ENCODE assay signal across 8 mouse cellular contexts in the genomic region with DNA sequence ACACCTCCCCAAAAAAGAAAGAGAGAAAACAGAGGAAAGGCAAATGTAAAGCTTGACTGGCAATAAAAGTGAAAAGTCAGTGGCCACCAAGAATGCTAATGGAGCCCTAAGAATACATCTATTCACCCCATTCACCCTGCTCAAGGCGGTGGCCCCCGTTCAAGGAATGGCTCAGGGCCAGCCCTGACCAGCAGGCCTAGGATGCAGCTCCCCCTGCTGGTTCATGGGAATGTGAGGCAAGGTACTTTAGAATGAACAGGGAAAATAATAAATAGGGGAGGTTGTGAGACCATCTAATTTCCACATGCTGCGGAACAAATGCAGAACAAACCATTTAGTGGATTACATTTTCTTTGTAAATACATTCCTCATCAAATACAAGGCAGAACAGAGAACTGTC. TPM values are rescaled to one million over a fixed set of nuclear protein-coding genes. Genes with fewer than 3 reads are reported as not detected.
DNase-seq lines count a peak whose midpoint lies in the region; ATAC-seq lines count a peak whose summit lies in the region.

No protein-coding gene starts in this region.

- no peak overlapping the region for H3K4me3 ChIP-seq in embryonic facial prominence, embryonic 11.5 days (ENCODE audit: low read depth, low read length)
- no peak overlapping the region for H3K4me3 ChIP-seq in hindbrain, embryonic 15.5 days
- no peak overlapping the region for H3K4me3 ChIP-seq in neural tube, embryonic 11.5 days (ENCODE audit: low read depth, low read length)

- intact Hi-C loops in left cerebral cortex, postnatal 36 days (cut with DNase I) = loop anchor here (5.0 kb wide), 3 partner anchors 47 to 182 kb away; no protein-coding TSS in a partner anchor

- 63% methylated on average over 3 of the region's 3 CpGs for WGBS in embryonic facial prominence, embryonic 11.5 days
- 34% methylated on average over 3 of the region's 3 CpGs for WGBS in hindbrain, embryonic 15.5 days
- WGBS in neural tube, embryonic 11.5 days = 57% methylated on average over 3 of the region's 3 CpGs

- ATAC-seq in embryonic facial prominence, embryonic 11.5 days (replicated peaks; ENCODE audit: insufficient number of reproducible peaks, low FRiP score, low TSS enrichment, low read depth) = no peak; the same call in 1 of the 2 replicates
- peak; percentile 70; the same call in 1 of the 2 replicates for ATAC-seq in hindbrain, embryonic 15.5 days (ENCODE audit: low FRiP score, low read depth)
- peak; percentile 55; the same call in 1 of the 2 replicates for ATAC-seq in neural tube, embryonic 11.5 days (ENCODE audit: insufficient read depth, low FRiP score, low TSS enrichment)

- H3K9me3 ChIP-seq in embryonic facial prominence, embryonic 11.5 days (replicated peaks; ENCODE audit: control insufficient read depth, low read length) = no peaks in the 10 kb centered on the region
- no peaks in the 10 kb centered on the region for H3K9me3 ChIP-seq in hindbrain, embryonic 15.5 days
- no peaks in the 10 kb centered on the region for H3K9me3 ChIP-seq in neural tube, embryonic 11.5 days (ENCODE audit: control insufficient read depth, low read length)

- H3K27me3 ChIP-seq in embryonic facial prominence, embryonic 11.5 days (ENCODE audit: control insufficient read depth, insufficient read depth, low read length) = no peaks in the 10 kb centered on the region
- H3K27me3 ChIP-seq in hindbrain, embryonic 15.5 days = no peaks in the 10 kb centered on the region
- H3K27me3 ChIP-seq in neural tube, embryonic 11.5 days (ENCODE audit: control insufficient read depth, insufficient read depth, low read length) = no peaks in the 10 kb centered on the region

- no peak overlapping the region for H3K27ac ChIP-seq in embryonic facial prominence, embryonic 11.5 days (replicated peaks; ENCODE audit: low read depth, low read length)
- peak overlapping the region; percentile 56; the same call in 1 of the 2 replicates for H3K27ac ChIP-seq in hindbrain, embryonic 15.5 days (replicated peaks)
- H3K27ac ChIP-seq in neural tube, embryonic 11.5 days (ENCODE audit: low read depth, low read length) = no peak overlapping the region

- no peaks in the 10 kb centered on the region for H3K4me1 ChIP-seq in embryonic facial prominence, embryonic 11.5 days (ENCODE audit: control insufficient read depth, insufficient read depth, low read length)
- no peaks in the 10 kb centered on the region for H3K4me1 ChIP-seq in hindbrain, embryonic 15.5 days (replicated peaks)
- H3K4me1 ChIP-seq in neural tube, embryonic 11.5 days (ENCODE audit: control insufficient read depth, insufficient read depth, low read length) = no peaks in the 10 kb centered on the region

- H3K36me3 ChIP-seq in embryonic facial prominence, embryonic 11.5 days (replicated peaks; ENCODE audit: control insufficient read depth, insufficient read depth, low read depth, low read length) = peaks cover 10% of the 10 kb centered on the region
- H3K36me3 ChIP-seq in hindbrain, embryonic 15.5 days = peaks cover 76% of the 10 kb centered on the region
- peaks cover 28% of the 10 kb centered on the region for H3K36me3 ChIP-seq in neural tube, embryonic 11.5 days (ENCODE audit: control insufficient read depth, insufficient read depth, low read length)

- DNase-seq in left cerebral cortex, adult 18-20 months (ENCODE audit: low spot score in 2 of 2) = peak; percentile 61 to 69
- DNase-seq in left cerebral cortex, adult 8-10 months (ENCODE audit: low spot score in 2 of 2) = no peak
- peak; percentile 79 for DNase-seq in adrenal gland, postnatal 10 days
- peak; percentile 72 for DNase-seq in embryonic facial prominence, embryonic 11.5 days (ENCODE audit: low spot score)
- peak; percentile 43 to 46 for DNase-seq in left cerebral cortex, postnatal 36 days (ENCODE audit: low spot score in 2 of 2)
- peak; percentile 73 for DNase-seq in neural tube, embryonic 11.5 days (ENCODE audit: low spot score)
- DNase-seq in thymus, postnatal 25 days = peak; percentile 60

- H3K9ac ChIP-seq in embryonic facial prominence, embryonic 11.5 days (replicated peaks; ENCODE audit: low read length) = no peak overlapping the region
- H3K9ac ChIP-seq in hindbrain, embryonic 15.5 days = no peak overlapping the region
- no peak overlapping the region for H3K9ac ChIP-seq in neural tube, embryonic 11.5 days (ENCODE audit: low read length)

- H3K4me2 ChIP-seq in embryonic facial prominence, embryonic 11.5 days (ENCODE audit: low read depth, low read length) = no peak overlapping the region
- no peak overlapping the region for H3K4me2 ChIP-seq in hindbrain, embryonic 15.5 days
- H3K4me2 ChIP-seq in neural tube, embryonic 11.5 days (ENCODE audit: low read depth) = no peak overlapping the region

RNA-seq across cellular contexts. Expression of gene Ephx3, which starts 20.4 kb away (rescaled TPM):
- under 1 TPM; 0.23 to 0.42 TPM for total RNA-seq in left cerebral cortex, adult 18-20 months (2021)
- total RNA-seq in left cerebral cortex, adult 8-10 months (2022) = under 1 TPM in 3 of 4 experiments, not detected in 1; 0.21 to 0.39 (median 0.23) TPM
- under 1 TPM in 1 of 2 experiments, not detected in 1; 0.42 TPM for total RNA-seq in adrenal gland, postnatal 10 days (2021)
- not detected in 2 replicates for polyA plus RNA-seq in embryonic facial prominence, embryonic 11.5 days (2014; fragmentation: Nextera tagmentation; extraction: Ambion mirVana)
- 0.19 and 0.39 TPM in 2 replicates for polyA plus RNA-seq in hindbrain, embryonic 15.5 days (2015; fragmentation: Nextera tagmentation; extraction: Ambion mirVana)
- under 1 TPM; 0.27 to 0.37 TPM for total RNA-seq in left cerebral cortex, postnatal 36 days (2021)
- not detected in 2 replicates for polyA plus RNA-seq in neural tube, embryonic 11.5 days (2014; fragmentation: Nextera tagmentation; extraction: Ambion mirVana)

RNA-seq across cellular contexts. Expression of gene Notch3, which starts 43.1 kb away (rescaled TPM):
- total RNA-seq in left cerebral cortex, adult 18-20 months (2021) = 1 to 10 TPM; 5.3 to 6.7 TPM
- 10 to 100 TPM in 2 of 4 experiments, 1 to 10 TPM in 2; 8.6 to 12.2 (median 9.7) TPM for total RNA-seq in left cerebral cortex, adult 8-10 months (2022)
- 10 to 100 TPM; 24.9 to 31.7 TPM for total RNA-seq in adrenal gland, postnatal 10 days (2021)
- 17.7 and 18.2 TPM in 2 replicates for polyA plus RNA-seq in embryonic facial prominence, embryonic 11.5 days (2014; fragmentation: Nextera tagmentation; extraction: Ambion mirVana)
- 8.2 and 10.5 TPM in 2 replicates for polyA plus RNA-seq in hindbrain, embryonic 15.5 days (2015; fragmentation: Nextera tagmentation; extraction: Ambion mirVana)
- 10 to 100 TPM in 1 of 2 experiments, 1 to 10 TPM in 1; 7.7 to 10.8 TPM for total RNA-seq in left cerebral cortex, postnatal 36 days (2021)
- polyA plus RNA-seq in neural tube, embryonic 11.5 days (2014; fragmentation: Nextera tagmentation; extraction: Ambion mirVana) = 19.1 and 19.8 TPM in 2 replicates

Comparison
In these comparisons a context has a peak if more than half of its experiments do, and no peak if none do; other contexts are left out.
1. DNase-seq: peak in left cerebral cortex, adult 18-20 months (2 of 2), adrenal gland, postnatal 10 days (single experiment), embryonic facial prominence, embryonic 11.5 days (single experiment), left cerebral cortex, postnatal 36 days (2 of 2), neural tube, embryonic 11.5 days (single experiment) and thymus, postnatal 25 days (single experiment); none in left cerebral cortex, adult 8-10 months (0 of 2).